Mouse (Mus musculus): Measurements from ENCODE around the gene Stx1a.
A peak's percentile ranks its signal among the peaks of the same experiment; 100 is the strongest.

Gene Stx1a

DNA sequence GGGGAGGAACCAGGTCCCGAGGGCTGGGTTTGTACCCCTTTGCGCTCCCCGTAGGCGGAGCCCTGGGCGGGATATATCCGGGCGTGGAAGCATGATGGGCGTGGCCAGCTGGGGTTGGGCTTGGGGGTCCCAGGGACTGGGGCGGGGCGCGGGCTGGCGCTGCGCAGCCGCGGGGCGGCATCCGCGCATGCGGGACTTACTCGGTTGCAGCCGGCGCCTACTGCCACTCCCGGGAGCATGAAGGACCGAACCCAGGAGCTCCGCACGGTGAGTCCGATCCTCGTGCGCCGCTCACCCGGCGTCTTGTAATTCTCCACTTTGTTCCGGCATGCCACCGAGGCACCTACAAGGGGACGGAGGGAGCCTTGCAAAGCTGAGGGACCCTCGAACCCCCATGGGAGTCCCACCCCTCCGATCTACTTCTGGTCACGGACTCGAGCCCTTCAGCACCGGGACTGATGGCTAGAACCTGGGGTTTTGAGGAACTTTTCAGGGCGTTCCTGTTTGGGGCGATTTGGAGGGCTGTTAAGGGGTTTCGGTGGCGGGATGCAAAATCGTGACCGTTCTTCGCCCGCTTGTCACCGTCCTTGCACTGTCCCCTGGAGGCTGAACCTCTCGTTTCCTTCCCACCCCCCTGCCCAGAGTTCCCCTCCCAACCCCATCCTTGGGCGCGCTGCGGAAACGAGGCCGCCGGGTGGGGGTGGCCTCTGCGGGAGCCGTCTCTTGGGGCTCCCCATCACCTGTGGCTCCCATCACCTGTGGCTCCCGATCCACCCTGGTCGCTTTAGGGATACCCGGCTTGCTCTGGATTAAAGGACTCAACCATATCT lies at the start of gene Stx1a:
TSS of gene Stx1a (plus strand) at position 139 of the 830 bp plus-strand sequence.
- peak; percentile 88 for DNase-seq (ENCODE audit: low spot score)

- DNase-seq (ENCODE audit: low spot score) = no peak
Observed at GRCm38 (mm10) chr5:134973526-134973925, 49.8 kb upstream of the Stx1a start.

GRCm38 (mm10) chr5:134974294-134974693 lies 49.0 kb upstream of the Stx1a start:
- DNase-seq (ENCODE audit: low spot score) = no peak

DNA sequence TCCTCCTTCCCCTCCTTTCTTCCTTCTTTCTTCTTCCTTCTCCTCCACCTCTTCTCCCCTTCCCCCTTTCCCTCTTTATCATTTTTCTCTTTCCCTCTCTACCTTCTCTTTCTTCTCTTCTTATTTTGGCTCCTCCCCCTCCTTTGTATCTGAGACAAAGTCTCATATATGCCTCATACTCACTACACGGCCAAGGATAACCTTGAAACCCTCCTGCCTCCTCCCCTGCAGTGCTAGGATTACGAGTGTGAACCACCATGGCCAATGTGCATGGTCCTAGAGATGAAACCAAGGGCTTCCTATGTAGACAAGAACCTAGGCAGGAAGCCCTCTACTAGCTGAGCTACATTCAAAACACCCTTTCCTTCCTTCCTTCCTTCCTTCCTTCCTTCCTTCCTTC lies 48.4 kb upstream of the Stx1a start:
- no peak for DNase-seq (ENCODE audit: low spot score)

DNA sequence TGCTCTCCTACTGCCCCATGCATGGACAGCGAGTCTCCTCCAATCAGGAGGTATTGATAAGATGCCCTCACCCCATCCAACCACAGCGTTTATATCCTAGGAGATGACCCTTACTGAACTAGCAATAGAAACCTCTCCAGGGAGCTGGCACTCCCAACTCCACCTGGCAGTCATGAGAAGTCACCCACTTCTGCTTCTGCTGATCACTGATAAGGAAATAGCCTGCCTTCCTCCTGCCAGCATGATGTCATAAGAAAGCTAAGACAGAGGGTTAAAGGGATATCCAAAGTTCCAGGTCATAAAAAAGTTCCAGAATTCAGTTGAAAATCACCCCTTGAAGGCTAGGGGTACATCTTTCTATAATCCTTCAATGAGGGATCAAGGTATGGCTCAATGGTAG lies 47.1 kb upstream of the Stx1a start:
- no peak for DNase-seq (ENCODE audit: low spot score)

DNA sequence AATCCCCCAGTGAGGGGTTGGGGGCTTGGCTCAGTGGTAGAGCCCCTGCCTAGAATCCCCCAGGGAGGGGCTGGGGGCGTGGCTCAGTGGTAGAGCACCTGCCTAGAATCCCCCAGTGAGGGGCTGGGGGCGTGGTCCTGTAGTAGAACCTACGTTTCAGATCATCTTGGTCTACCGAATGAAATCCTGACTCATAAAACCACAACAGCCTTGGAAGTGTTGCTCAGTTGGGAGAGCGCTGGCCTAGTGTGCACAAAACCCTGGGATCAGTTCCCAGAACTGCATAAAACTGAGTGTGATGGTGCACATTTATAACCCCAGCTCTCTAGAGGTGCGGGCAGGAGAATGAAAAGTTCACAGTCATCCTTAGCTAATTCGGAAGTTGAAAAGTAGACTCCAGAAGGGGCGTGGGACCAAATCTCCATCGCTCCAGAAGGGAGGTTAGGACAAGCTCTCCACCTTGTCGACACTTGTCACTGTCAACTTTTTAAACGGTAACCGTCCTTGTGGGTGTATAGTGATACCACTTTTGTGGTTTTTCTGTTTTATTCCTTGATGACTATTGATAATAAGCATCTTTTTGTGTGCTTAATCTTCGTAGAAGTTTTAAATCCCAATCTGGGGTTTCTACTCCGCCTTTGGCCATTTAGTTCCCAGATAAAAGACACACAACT lies 46.6 kb upstream of the Stx1a start:
- DNase-seq (ENCODE audit: low spot score) = no peak

DNA sequence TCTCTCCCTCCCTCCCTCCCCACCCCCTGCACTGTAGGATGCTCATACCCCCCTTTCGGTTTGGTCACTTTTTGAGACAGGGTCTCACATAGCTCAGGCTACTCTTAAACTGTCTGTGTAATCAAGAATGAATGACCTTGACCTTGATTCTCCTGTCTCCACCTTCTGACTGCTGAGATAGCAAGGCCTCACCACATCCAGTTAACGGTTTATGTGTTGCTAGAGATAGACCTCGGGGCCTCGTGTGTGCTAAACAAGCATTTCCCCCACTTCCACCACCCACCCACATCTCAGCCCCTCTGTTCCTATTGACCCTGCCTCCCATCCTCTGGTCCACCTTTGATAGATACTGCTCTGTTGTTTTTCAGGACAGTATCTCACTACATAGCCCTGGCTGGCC lies 45.4 kb upstream of the Stx1a start:
- DNase-seq (ENCODE audit: low spot score) = no peak

DNA sequence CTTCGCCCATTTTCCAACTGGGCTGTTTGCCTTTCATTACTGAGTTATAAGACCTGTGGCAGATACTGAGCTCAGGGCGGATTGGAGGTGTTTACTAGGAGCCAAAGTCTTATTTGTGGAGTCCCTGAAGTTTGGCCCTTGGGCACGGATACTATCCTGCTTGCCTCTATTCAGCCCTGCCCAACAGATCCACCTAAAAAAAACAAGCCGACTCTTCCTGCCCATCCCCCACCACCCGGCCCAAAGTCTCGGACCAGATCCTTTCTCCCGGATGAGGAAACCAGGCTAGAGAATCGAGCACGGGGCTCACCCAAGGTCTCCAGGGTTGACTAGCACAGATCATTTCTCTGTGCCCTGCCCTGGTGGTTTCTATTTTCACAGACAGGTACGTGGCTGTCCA lies 42.1 kb upstream of the Stx1a start:
- DNase-seq (ENCODE audit: low spot score) = no peak

- no peak for DNase-seq (ENCODE audit: low spot score)
Observed at GRCm38 (mm10) chr5:134983111-134983510, 40.2 kb upstream of the Stx1a start.

GRCm38 (mm10) chr5:134983771-134984170 lies 39.5 kb upstream of the Stx1a start:
- no peak for DNase-seq (ENCODE audit: low spot score)

DNA sequence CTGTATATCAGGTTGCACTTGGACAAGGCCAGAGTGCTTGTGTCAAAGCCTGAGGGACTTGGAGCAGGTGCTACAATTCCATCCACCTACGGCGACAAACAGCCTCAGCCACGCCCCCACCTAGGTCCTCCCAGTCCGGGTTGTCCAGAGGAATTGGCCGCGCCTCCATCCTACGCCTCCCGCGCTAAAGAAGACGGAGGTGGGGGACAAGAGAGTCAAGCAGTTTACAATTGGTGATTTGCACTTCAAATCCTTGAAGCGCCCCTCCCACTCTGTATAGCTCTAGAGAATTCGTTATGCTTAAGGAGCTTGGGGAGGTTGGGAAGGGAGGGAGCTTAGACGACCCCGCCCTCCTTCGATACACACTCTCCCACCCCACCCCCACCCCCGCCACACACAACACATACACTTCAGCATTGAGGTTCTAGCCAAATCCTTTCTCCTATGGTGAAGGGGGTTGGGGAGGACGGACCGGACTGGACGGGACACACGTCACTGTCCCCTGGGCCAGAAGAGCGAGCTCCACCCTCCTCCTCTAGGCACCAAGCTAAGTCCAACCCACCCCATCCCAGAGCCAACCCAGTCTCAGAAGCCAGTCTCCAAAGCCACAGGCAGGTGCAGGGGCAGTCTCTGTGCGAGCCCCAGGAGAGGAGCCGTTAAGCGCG lies 37.5 kb upstream of the Stx1a start, which contains the start of gene Cldn3:
TSS of gene Cldn3 (plus strand) at position 582 of the 665 bp plus-strand sequence.
- DNase-seq (ENCODE audit: low spot score) = peak; percentile 69

GRCm38 (mm10) chr5:134986298-134987268 lies 36.7 kb upstream of the Stx1a start:
- no peak for DNase-seq (ENCODE audit: low spot score)

GRCm38 (mm10) chr5:134989166-134989565 lies 34.1 kb upstream of the Stx1a start:
- no peak for DNase-seq (ENCODE audit: low spot score)

DNA sequence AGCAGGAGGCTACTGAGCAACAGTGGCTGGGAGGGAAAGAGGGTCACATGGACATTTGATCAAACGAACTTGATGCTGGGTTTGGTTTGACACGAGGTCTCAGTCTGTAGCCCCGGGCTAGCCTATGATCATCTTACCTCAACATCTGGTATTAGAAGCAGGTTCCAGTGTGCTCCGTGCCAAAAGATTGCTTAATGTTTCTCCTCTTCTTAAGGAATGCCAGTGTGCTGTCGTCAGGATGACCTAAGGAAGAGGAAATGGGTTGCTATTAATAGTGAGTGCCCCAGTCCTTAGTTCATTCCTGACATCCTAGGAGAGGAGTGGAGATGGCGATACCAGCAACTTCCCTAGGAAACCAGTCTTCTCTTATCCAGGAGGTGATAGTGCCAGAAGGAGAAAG lies 33.5 kb upstream of the Stx1a start:
- no peak for DNase-seq (ENCODE audit: low spot score)

- DNase-seq (ENCODE audit: low spot score) = peak; percentile 27
Observed at GRCm38 (mm10) chr5:134992566-134992965, 30.7 kb upstream of the Stx1a start.

- no peak for DNase-seq (ENCODE audit: low spot score)
Observed at GRCm38 (mm10) chr5:134998359-134998758, 24.9 kb upstream of the Stx1a start.

- DNase-seq (ENCODE audit: low spot score) = no peak
Observed at GRCm38 (mm10) chr5:134999797-135000196, 23.5 kb upstream of the Stx1a start.

GRCm38 (mm10) chr5:135000751-135001150 lies 22.5 kb upstream of the Stx1a start:
- DNase-seq (ENCODE audit: low spot score) = no peak

GRCm38 (mm10) chr5:135001309-135001708 lies 22.0 kb upstream of the Stx1a start:
- peak; percentile 78 for DNase-seq (ENCODE audit: low spot score)

GRCm38 (mm10) chr5:135002151-135002550 lies 21.1 kb upstream of the Stx1a start:
- no peak for DNase-seq (ENCODE audit: low spot score)

DNA sequence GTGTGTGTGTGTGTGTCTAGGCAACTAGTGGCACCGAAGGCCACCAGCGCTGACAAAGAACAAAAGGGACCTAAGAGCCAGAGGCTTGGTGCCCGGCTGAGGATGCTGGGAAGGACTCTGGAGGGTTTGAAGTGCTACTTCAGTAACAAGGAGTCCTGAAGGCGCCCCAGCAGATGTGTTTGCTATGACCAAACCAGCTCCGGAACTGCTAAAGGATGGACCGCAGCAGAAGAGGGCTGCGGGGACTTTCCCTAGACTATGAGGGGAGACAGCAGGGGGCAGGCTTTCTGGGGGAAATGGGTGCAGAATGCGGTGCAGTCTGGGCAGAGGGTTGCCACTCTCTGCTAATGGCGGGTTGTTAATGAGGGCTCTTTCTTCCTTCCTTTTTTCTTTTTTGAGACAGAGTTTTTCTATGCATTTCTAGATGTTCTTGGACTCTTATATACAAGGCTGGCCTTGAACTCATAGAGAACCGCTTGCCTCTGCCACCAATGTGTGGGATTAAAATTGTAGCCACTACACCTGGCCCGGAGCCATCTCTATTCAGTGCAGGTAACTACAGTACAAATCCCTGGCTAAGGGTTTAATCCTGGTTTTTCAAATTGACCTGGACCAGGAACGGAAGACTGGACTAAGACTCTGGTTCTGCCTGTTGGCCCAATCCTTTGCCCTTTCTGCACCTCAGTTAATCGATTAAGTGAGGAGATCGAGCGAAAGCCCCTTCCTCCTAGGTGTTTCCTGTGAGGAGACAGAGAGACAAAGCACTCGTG lies 15.3 kb upstream of the Stx1a start:
- no peak for DNase-seq (ENCODE audit: low spot score)
